Mouse (Mus musculus): ENCODE measurements around the gene Clec3b. TPM values are rescaled to one million over a fixed set of nuclear protein-coding genes. Genes with fewer than 3 reads are reported as not detected.

The Clec3b gene
- 0.65 and 1.0 TPM in 2 replicates for total RNA-seq (2014; rRNA removed)
- polyA plus RNA-seq (2012; rRNA removed): 0.29 and 0.73 TPM in 2 replicates

- H3K27me3 ChIP-seq (ENCODE audit: control insufficient read depth, insufficient read depth, low read length): no peaks in the 10 kb centered on the region
- DNase-seq (ENCODE audit: extremely low read depth, low read depth, low spot score): peak; percentile 43
- no peak within 1 kb of the TSS for H3K27ac ChIP-seq (replicated peaks; ENCODE audit: insufficient read depth, low read depth, low read length)
- H3K36me3 ChIP-seq (ENCODE audit: control insufficient read depth, insufficient read depth, low read length): no peaks in the 10 kb centered on the region
- 77% methylated on average over 5 of the region's 5 CpGs for WGBS
- H3K9ac ChIP-seq (ENCODE audit: low read depth, low read length): no peak within 1 kb of the TSS
- H3K4me1 ChIP-seq (ENCODE audit: control insufficient read depth, insufficient read depth, low read length): no peaks in the 10 kb centered on the region
- H3K4me3 ChIP-seq (ENCODE audit: insufficient read depth, low read depth, low read length): no peak within 1 kb of the TSS
- TF ChIP-seq CTCF (IDR thresholded peaks at IDR 0.05; ENCODE audit: low read depth, low read length) (no peak), POLR2A (IDR thresholded peaks at IDR 0.05; ENCODE audit: extremely low read depth, insufficient read depth, low read length) (no peak)
- H3K79me2 ChIP-seq (ENCODE audit: control insufficient read depth, insufficient read depth, low read length): no peaks in the 10 kb centered on the region
These were observed at the start of gene Clec3b for GRCm38 (mm10) chr9:123150241-123151020. TSS of gene Clec3b (plus strand) at chr9:123150946.

- no peak for TF ChIP-seq POLR2A (IDR thresholded peaks at IDR 0.05; ENCODE audit: extremely low read depth, insufficient read depth, low read length)
- TF ChIP-seq CTCF (IDR thresholded peaks at IDR 0.05; ENCODE audit: low read depth, low read length): no peak
- Histone ChIP-seq H3K4me3 (ENCODE audit: insufficient read depth, low read depth, low read length) (no peak overlapping the region), H3K36me3 (ENCODE audit: control insufficient read depth, insufficient read depth, low read length) (peaks cover 17% of the 10 kb centered on the region), H3K27ac (replicated peaks; ENCODE audit: insufficient read depth, low read depth, low read length) (no peak overlapping the region), H3K27me3 (ENCODE audit: control insufficient read depth, insufficient read depth, low read length) (no peaks in the 10 kb centered on the region), H3K9ac (ENCODE audit: low read depth, low read length) (no peak overlapping the region), H3K4me1 (ENCODE audit: control insufficient read depth, insufficient read depth, low read length) (no peaks in the 10 kb centered on the region), H3K79me2 (ENCODE audit: control insufficient read depth, insufficient read depth, low read length) (no peaks in the 10 kb centered on the region; the same call in 1 of the 2 replicates)
- no peak for DNase-seq (ENCODE audit: extremely low read depth, low read depth, low spot score)
These were observed 47.3 kb upstream of the Clec3b start for GRCm38 (mm10) chr9:123103425-123103824.

GRCm38 (mm10) chr9:123104362-123104761 lies 46.4 kb upstream of the Clec3b start:
- no peak for TF ChIP-seq POLR2A (IDR thresholded peaks at IDR 0.05; ENCODE audit: extremely low read depth, insufficient read depth, low read length)
- Histone ChIP-seq H3K4me1 (ENCODE audit: control insufficient read depth, insufficient read depth, low read length) (no peaks in the 10 kb centered on the region), H3K27me3 (ENCODE audit: control insufficient read depth, insufficient read depth, low read length) (no peaks in the 10 kb centered on the region), H3K36me3 (ENCODE audit: control insufficient read depth, insufficient read depth, low read length) (peaks cover 12% of the 10 kb centered on the region; the same call in 1 of the 2 replicates), H3K27ac (replicated peaks; ENCODE audit: insufficient read depth, low read depth, low read length) (no peak overlapping the region), H3K79me2 (ENCODE audit: control insufficient read depth, insufficient read depth, low read length) (no peaks in the 10 kb centered on the region; the same call in 1 of the 2 replicates), H3K9ac (ENCODE audit: low read depth, low read length) (no peak overlapping the region), H3K4me3 (ENCODE audit: insufficient read depth, low read depth, low read length) (no peak overlapping the region)
- DNase-seq (ENCODE audit: extremely low read depth, low read depth, low spot score): no peak

GRCm38 (mm10) chr9:123107186-123107585 lies 43.6 kb upstream of the Clec3b start:
- TF ChIP-seq CTCF (IDR thresholded peaks at IDR 0.05; ENCODE audit: low read depth, low read length) (no peak), POLR2A (IDR thresholded peaks at IDR 0.05; ENCODE audit: extremely low read depth, insufficient read depth, low read length) (no peak)
- WGBS: 94% methylated on average over 4 of the region's 4 CpGs
- Histone ChIP-seq H3K4me3 (ENCODE audit: insufficient read depth, low read depth, low read length) (no peak overlapping the region), H3K9ac (ENCODE audit: low read depth, low read length) (no peak overlapping the region), H3K36me3 (ENCODE audit: control insufficient read depth, insufficient read depth, low read length) (peaks cover 3% of the 10 kb centered on the region; the same call in 1 of the 2 replicates), H3K4me1 (ENCODE audit: control insufficient read depth, insufficient read depth, low read length) (peaks cover 2% of the 10 kb centered on the region; the same call in 1 of the 2 replicates), H3K79me2 (ENCODE audit: control insufficient read depth, insufficient read depth, low read length) (peaks cover 7% of the 10 kb centered on the region; the same call in 1 of the 2 replicates), H3K27me3 (ENCODE audit: control insufficient read depth, insufficient read depth, low read length) (no peaks in the 10 kb centered on the region), H3K27ac (replicated peaks; ENCODE audit: insufficient read depth, low read depth, low read length) (no peak overlapping the region)
- no peak for DNase-seq (ENCODE audit: extremely low read depth, low read depth, low spot score)

GRCm38 (mm10) chr9:123109188-123109587 lies 41.6 kb upstream of the Clec3b start:
- 38% methylated on average over 7 of the region's 7 CpGs for WGBS
- Histone ChIP-seq H3K9ac (ENCODE audit: low read depth, low read length) (no peak overlapping the region), H3K27ac (replicated peaks; ENCODE audit: insufficient read depth, low read depth, low read length) (no peak overlapping the region), H3K79me2 (ENCODE audit: control insufficient read depth, insufficient read depth, low read length) (peaks cover 7% of the 10 kb centered on the region; the same call in 1 of the 2 replicates), H3K27me3 (ENCODE audit: control insufficient read depth, insufficient read depth, low read length) (no peaks in the 10 kb centered on the region), H3K36me3 (ENCODE audit: control insufficient read depth, insufficient read depth, low read length) (peaks cover 3% of the 10 kb centered on the region; the same call in 1 of the 2 replicates), H3K4me1 (ENCODE audit: control insufficient read depth, insufficient read depth, low read length) (peaks cover 7% of the 10 kb centered on the region), H3K4me3 (ENCODE audit: insufficient read depth, low read depth, low read length) (no peak overlapping the region)
- peak; percentile 21 for DNase-seq (ENCODE audit: extremely low read depth, low read depth, low spot score)
- TF ChIP-seq POLR2A (IDR thresholded peaks at IDR 0.05; ENCODE audit: extremely low read depth, insufficient read depth, low read length): no peak
- no peak for TF ChIP-seq CTCF (IDR thresholded peaks at IDR 0.05; ENCODE audit: low read depth, low read length)

- Histone ChIP-seq H3K4me1 (ENCODE audit: control insufficient read depth, insufficient read depth, low read length) (peaks cover 10% of the 10 kb centered on the region), H3K79me2 (ENCODE audit: control insufficient read depth, insufficient read depth, low read length) (peaks cover 11% of the 10 kb centered on the region; the same call in 1 of the 2 replicates), H3K4me3 (ENCODE audit: insufficient read depth, low read depth, low read length) (no peak overlapping the region), H3K36me3 (ENCODE audit: control insufficient read depth, insufficient read depth, low read length) (no peaks in the 10 kb centered on the region), H3K27me3 (ENCODE audit: control insufficient read depth, insufficient read depth, low read length) (no peaks in the 10 kb centered on the region), H3K27ac (replicated peaks; ENCODE audit: insufficient read depth, low read depth, low read length) (no peak overlapping the region), H3K9ac (ENCODE audit: low read depth, low read length) (no peak overlapping the region)
- TF ChIP-seq POLR2A (IDR thresholded peaks at IDR 0.05; ENCODE audit: extremely low read depth, insufficient read depth, low read length) (no peak), CTCF (IDR thresholded peaks at IDR 0.05; ENCODE audit: low read depth, low read length) (no peak)
- WGBS: 33% methylated on average over 8 of the region's 8 CpGs
- DNase-seq (ENCODE audit: extremely low read depth, low read depth, low spot score): peak; percentile 28
These were observed 39.0 kb upstream of the Clec3b start for GRCm38 (mm10) chr9:123111751-123112221.
